Mouse (Mus musculus): ENCODE measurements around the gene Atrx. TPM values are rescaled to one million over a fixed set of nuclear protein-coding genes. Genes with fewer than 3 reads are reported as not detected.
A peak's percentile ranks its signal among the peaks of the same experiment; 100 is the strongest.

Gene Atrx
- polyA plus RNA-seq, 1 experiment = 13.9 TPM

DNA sequence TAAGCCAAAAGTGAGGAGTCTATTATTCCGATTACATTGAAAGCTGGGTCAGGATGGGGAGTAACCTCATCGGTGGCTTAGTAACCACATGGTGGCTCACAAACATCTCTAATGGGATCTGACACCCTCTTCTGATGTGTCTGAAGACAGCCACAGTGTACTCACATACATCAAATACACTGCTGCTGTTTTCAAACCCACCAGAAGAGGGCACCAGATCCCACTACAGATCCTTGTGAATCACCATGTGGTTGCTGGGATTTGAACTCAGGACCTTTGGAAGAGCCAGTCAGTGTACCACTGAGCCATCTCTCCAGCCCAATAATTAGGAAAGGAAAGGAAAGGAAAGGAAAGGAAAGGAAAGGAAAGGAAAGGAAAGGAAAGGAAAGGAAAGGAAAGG is 7.8 kb downstream of the Atrx start:
- Histone ChIP-seq H3K27me3 (ENCODE audit: control insufficient read depth, insufficient read depth, low read length) (no peaks in the 10 kb centered on the region), H3K36me3 (ENCODE audit: control insufficient read depth, insufficient read depth, low read length) (no peaks in the 10 kb centered on the region), H3K4me3 (ENCODE audit: low read depth, low read length) (no peak overlapping the region), H3K27ac (ENCODE audit: insufficient read depth, low read depth, low read length) (no peak overlapping the region), H3K4me1 (ENCODE audit: control insufficient read depth, insufficient read depth, insufficient read length, low read length) (no peaks in the 10 kb centered on the region)
- 55% methylated on average over 2 of the region's 2 CpGs for WGBS
- no peak for TF ChIP-seq POLR2A (IDR thresholded peaks at IDR 0.05; ENCODE audit: low read depth, low read length)
- TF ChIP-seq CTCF (IDR thresholded peaks at IDR 0.05; ENCODE audit: extremely low read depth, insufficient read length, insufficient replicate concordance, low read depth, low read length) = no peak

- H3K36me3 ChIP-seq (ENCODE audit: control insufficient read depth, insufficient read depth, low read length) = no peaks in the 10 kb centered on the region
- 25% methylated on average over 3 of the region's 3 CpGs for whole genome bisulfite sequencing
- H3K27ac ChIP-seq (ENCODE audit: insufficient read depth, low read depth, low read length) = no peak overlapping the region
These were observed 17.5 kb downstream of the Atrx start for GRCm38 (mm10) chrX:105911728-105912127.

GRCm38 (mm10) chrX:105901611-105902010 is 27.6 kb downstream of the Atrx start:
- Histone ChIP-seq H3K27me3 (ENCODE audit: control insufficient read depth, insufficient read depth, low read length) (no peaks in the 10 kb centered on the region), H3K36me3 (ENCODE audit: control insufficient read depth, insufficient read depth, low read length) (peaks cover 2% of the 10 kb centered on the region; the same call in 1 of the 2 replicates), H3K27ac (ENCODE audit: insufficient read depth, low read depth, low read length) (no peak overlapping the region), H3K4me1 (ENCODE audit: control insufficient read depth, insufficient read depth, insufficient read length, low read length) (peaks cover 3% of the 10 kb centered on the region; the same call in 1 of the 2 replicates), H3K4me3 (ENCODE audit: low read depth, low read length) (no peak overlapping the region)
- TF ChIP-seq POLR2A (IDR thresholded peaks at IDR 0.05; ENCODE audit: low read depth, low read length) = no peak
- TF ChIP-seq CTCF (IDR thresholded peaks at IDR 0.05; ENCODE audit: extremely low read depth, insufficient read length, insufficient replicate concordance, low read depth, low read length) = no peak
- 23% methylated on average over 1 of the region's 1 CpGs for WGBS

More at GRCm38 (mm10) chrX:105911728-105912127, 17.5 kb downstream of the Atrx start:
- H3K27me3 ChIP-seq (ENCODE audit: control insufficient read depth, insufficient read depth, low read length) = no peaks in the 10 kb centered on the region
- H3K4me1 ChIP-seq (ENCODE audit: control insufficient read depth, insufficient read depth, insufficient read length, low read length) = peaks cover 2% of the 10 kb centered on the region; the same call in 1 of the 2 replicates
- TF ChIP-seq CTCF (IDR thresholded peaks at IDR 0.05; ENCODE audit: extremely low read depth, insufficient read length, insufficient replicate concordance, low read depth, low read length) (no peak), POLR2A (IDR thresholded peaks at IDR 0.05; ENCODE audit: low read depth, low read length) (no peak)
- no peak overlapping the region for H3K4me3 ChIP-seq (ENCODE audit: low read depth, low read length)

DNA sequence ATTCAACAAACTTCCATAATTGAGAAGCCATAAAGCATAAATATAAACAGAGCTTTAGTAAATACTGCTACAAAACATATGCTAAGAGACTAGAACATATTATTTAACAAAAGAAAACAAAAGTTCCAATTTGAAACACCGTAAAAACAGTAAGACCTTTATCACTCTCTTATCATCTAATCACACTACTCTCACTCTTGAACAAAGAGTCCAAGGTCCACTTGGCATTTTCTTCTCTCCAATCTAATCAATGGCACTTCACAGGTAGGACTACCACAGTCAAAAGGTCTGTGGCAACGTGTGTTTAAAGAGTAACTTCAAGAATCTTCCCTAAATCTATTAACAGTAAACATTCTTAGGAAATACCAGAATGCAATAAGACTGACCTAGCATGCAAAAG is 42.3 kb downstream of the Atrx start:
- no peak overlapping the region for H3K4me3 ChIP-seq (ENCODE audit: low read depth, low read length)
- 0 out of 2 replicates have a peak, but pooled peaks cover 2% of the 10 kb centered on the region for H3K4me1 ChIP-seq (ENCODE audit: control insufficient read depth, insufficient read depth, insufficient read length, low read length)
- H3K27ac ChIP-seq (ENCODE audit: insufficient read depth, low read depth, low read length) = no peak overlapping the region
- H3K27me3 ChIP-seq (ENCODE audit: control insufficient read depth, insufficient read depth, low read length) = no peaks in the 10 kb centered on the region
- TF ChIP-seq POLR2A (IDR thresholded peaks at IDR 0.05; ENCODE audit: low read depth, low read length) (no peak), CTCF (IDR thresholded peaks at IDR 0.05; ENCODE audit: extremely low read depth, insufficient read length, insufficient replicate concordance, low read depth, low read length) (no peak)
- H3K36me3 ChIP-seq (ENCODE audit: control insufficient read depth, insufficient read depth, low read length) = no peaks in the 10 kb centered on the region
- WGBS = 28% methylated on average over 2 of the region's 2 CpGs

DNA sequence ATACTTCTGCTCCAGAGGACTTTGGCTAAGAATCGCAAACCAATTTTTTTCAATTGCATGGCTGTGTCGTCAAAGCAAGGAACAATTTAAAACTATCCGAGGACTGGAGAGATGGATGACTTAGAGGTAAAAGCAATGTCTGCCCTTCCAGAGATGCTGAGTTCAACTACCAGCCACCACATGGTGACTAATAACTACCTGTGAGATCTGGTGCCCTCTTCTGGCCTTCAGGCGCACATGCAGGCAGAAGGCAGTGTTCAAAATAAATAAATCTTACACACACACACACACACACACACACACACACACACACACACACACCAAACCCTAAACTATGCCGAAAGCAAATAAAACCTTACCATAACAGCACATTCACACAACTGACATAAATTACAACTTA is 64.8 kb downstream of the Atrx start:
- TF ChIP-seq CTCF (IDR thresholded peaks at IDR 0.05; ENCODE audit: extremely low read depth, insufficient read length, insufficient replicate concordance, low read depth, low read length) (peak; percentile 33; the same call in 1 of the 2 replicates), POLR2A (IDR thresholded peaks at IDR 0.05; ENCODE audit: low read depth, low read length) (no peak)

GRCm38 (mm10) chrX:105824462-105824861 is 104.7 kb downstream of the Atrx start:
- no peak for TF ChIP-seq POLR2A (IDR thresholded peaks at IDR 0.05; ENCODE audit: low read depth, low read length)
- no peak for TF ChIP-seq CTCF (IDR thresholded peaks at IDR 0.05; ENCODE audit: extremely low read depth, insufficient read length, insufficient replicate concordance, low read depth, low read length)
- Histone ChIP-seq H3K4me3 (ENCODE audit: low read depth, low read length) (no peak overlapping the region), H3K4me1 (ENCODE audit: control insufficient read depth, insufficient read depth, insufficient read length, low read length) (no peaks in the 10 kb centered on the region), H3K27ac (ENCODE audit: insufficient read depth, low read depth, low read length) (no peak overlapping the region), H3K36me3 (ENCODE audit: control insufficient read depth, insufficient read depth, low read length) (peaks cover 14% of the 10 kb centered on the region), H3K27me3 (ENCODE audit: control insufficient read depth, insufficient read depth, low read length) (no peaks in the 10 kb centered on the region)
- WGBS = 80% methylated on average over 5 of the region's 5 CpGs

More for the DNA sequence above, 64.8 kb downstream of the Atrx start:
- H3K27me3 ChIP-seq (ENCODE audit: control insufficient read depth, insufficient read depth, low read length) = no peaks in the 10 kb centered on the region
- 80% methylated on average over 5 of the region's 5 CpGs for WGBS
- no peak overlapping the region for H3K4me3 ChIP-seq (ENCODE audit: low read depth, low read length)
- H3K36me3 ChIP-seq (ENCODE audit: control insufficient read depth, insufficient read depth, low read length) = peaks cover 2% of the 10 kb centered on the region; the same call in 1 of the 2 replicates
- H3K4me1 ChIP-seq (ENCODE audit: control insufficient read depth, insufficient read depth, insufficient read length, low read length) = no peaks in the 10 kb centered on the region
- no peak overlapping the region for H3K27ac ChIP-seq (ENCODE audit: insufficient read depth, low read depth, low read length)

DNA sequence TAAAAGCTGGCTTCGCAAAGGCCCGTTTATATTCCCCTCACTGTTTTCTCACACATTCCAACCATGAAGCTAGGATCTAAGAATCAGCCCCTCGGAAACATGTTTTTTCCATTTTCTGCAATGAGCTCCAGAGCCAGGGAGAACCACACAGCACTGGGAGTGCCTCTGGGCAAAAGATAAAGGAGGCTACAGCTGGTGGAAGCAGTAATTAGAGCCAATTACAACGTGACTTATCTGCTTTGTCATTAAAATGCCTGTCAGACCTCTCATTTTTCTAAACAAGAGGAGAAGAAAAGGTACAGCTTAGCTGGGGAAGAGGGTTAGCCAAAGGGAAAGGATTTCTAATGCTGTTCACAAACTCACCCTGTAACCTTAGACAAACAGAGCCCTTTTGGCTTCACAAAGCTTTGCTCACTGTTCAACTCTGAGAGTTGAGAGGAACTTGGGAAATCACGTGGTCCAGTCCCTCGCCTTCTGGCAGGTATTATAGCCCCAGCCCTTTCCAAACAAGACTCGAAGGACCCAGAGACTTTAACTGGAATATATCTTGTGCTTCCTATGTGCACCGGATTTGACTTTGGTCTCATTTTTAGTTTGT is 134.3 kb downstream of the Atrx start:
- no peak for TF ChIP-seq POLR2A (IDR thresholded peaks at IDR 0.05; ENCODE audit: low read depth, low read length)
- no peak for TF ChIP-seq CTCF (IDR thresholded peaks at IDR 0.05; ENCODE audit: extremely low read depth, insufficient read length, insufficient replicate concordance, low read depth, low read length)
- no peaks in the 10 kb centered on the region for H3K27me3 ChIP-seq (ENCODE audit: control insufficient read depth, insufficient read depth, low read length)
- H3K27ac ChIP-seq (ENCODE audit: insufficient read depth, low read depth, low read length) = no peak overlapping the region
- H3K36me3 ChIP-seq (ENCODE audit: control insufficient read depth, insufficient read depth, low read length) = 0 out of 2 replicates have a peak, but pooled peaks cover 1% of the 10 kb centered on the region
- WGBS = 43% methylated on average over 8 of the region's 8 CpGs
- no peaks in the 10 kb centered on the region for H3K4me1 ChIP-seq (ENCODE audit: control insufficient read depth, insufficient read depth, insufficient read length, low read length)
- no peak overlapping the region for H3K4me3 ChIP-seq (ENCODE audit: low read depth, low read length)

Measured in small intestine, adult 2 months (tissue).